Mouse (Mus musculus) cerebellum, adult 9-11 months (tissue): ENCODE measurements around the gene Mtx2.

Source experiments
- DNase-seq: peaks from one replicate; pipeline ENCODE4 v3.0.0; 2022

Mtx2 gene

DNA sequence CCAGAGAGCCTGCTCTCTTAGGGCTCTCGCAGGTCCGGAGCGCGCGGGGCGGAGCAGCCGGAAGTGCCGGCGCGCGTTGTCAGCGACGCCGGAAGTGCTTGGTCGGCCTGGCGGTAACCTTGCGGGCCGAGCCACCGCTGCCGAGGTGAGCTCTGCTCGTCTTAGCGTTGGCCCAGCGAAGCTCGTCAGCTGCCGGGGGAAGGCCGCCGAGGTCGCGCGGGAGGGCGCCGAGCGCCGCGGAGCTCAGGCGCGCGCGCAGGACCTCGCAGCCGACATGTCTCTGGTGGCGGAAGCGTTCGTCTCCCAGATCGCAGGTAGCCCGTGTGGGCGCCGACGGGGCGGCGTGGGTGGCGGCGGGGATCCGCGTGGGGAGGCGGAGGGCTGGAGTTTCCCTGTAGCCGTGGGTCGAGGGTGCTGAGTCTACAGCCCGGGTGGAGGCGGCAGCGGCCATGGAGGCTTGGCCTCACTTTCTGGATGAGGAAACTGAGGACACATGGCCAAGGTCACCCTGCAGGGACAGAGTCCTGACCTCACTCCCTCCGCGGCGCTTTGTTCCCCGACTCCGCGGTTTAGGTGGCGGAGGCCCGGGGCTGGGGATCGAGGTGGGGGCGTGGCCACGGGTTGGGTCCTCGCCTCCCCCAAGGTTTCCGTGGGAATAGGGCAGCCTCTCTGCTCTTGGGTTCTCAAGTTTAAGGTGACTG is at the start of gene Mtx2:
TSS of gene Mtx2 (plus strand) at position 74 of the 701 bp plus-strand sequence.
- peak; percentile 84 for DNase-seq

DNA sequence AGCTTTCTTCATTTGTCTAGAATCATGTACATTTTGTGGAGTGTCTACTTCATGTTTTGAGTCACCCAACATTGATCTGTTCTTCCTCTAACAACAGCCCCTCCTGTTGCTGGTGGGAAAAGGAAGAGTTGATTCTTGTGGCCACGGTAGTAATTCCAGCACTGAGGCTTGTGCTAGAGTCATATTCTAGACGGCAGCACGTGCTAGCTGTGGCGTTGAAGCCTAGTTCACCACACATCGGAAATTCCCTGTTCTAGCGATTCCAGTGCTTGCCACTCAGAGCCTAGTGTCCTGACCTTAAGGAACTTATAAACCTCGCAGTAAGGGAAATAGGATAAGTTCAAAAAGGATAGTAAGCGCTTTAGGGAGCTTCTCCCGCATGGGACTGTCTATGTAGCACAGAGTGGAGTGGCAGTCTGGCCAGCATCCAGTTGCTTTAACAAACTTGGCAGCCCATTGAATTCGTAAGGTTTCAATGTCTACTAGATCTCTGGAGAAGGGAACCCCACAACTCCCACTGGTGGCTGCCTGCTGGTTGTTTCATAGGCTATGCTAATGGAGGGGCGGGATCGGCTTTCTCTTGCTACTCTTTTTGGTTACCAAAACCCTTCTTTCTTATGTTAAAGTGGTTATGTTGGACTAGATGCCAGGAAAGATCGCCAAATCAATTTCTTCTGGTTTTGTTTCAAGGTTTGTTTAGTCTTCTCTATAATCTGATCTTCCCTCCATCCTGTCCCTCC is 47.9 kb upstream of the Mtx2 start:
- no peak for DNase-seq

DNA sequence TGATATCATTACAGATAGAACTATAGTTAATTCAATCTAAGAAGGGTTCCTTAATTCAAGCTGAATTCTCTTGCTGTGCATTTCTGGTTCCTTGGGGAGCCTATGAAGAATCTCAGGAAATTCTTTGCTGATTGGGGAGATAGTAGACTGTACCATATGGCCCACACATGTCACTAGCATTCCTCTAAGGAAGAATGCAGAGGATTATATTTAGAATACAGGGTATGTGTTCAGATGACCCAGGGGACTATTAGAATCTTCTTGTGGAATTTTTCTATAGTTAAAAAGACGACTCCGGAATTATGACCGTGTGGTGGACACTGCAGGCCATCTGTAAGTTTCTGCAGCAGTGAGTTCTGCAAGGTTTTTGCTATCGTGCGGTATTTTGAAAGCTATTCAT is 44.2 kb upstream of the Mtx2 start:
- no peak for DNase-seq

DNA sequence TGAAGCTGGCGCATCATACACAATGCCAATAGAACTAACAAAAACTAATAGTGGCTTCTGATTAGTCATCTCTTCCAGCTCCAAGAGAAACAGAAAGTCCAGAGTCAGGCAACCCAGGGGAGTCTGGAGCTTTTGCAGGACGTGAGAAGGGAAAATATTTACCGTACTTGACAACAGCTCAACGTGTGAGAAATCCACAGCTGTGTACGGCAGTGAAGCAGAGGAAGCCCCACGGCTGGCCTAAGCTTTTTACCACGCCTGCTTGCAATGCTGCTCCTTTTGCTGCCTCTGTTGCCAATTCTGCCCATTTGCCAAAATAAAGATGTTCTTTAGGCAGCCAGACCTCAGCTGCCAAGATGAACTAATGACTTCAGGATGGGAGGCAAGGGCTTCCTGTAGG is 30.1 kb upstream of the Mtx2 start:
- DNase-seq = no peak

DNA sequence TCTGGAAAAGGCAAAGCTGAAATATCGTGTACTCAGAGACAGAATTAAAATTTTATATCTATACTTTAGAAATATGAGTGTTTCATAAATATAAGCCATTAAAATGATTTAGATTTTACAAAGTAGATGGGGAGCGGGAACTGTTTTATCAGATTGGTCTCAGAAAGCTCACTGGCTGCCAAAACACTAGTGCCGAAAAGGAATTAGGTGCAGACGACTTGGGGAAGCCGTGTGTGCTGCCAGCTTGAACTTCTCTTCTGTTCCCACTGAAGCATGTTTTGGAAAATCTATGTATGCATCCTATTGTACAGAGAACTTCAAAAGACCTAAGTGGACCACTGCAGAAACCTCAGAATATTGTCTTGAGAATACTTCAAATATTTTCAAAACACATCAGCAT is 17.2 kb upstream of the Mtx2 start:
- DNase-seq = no peak

DNA sequence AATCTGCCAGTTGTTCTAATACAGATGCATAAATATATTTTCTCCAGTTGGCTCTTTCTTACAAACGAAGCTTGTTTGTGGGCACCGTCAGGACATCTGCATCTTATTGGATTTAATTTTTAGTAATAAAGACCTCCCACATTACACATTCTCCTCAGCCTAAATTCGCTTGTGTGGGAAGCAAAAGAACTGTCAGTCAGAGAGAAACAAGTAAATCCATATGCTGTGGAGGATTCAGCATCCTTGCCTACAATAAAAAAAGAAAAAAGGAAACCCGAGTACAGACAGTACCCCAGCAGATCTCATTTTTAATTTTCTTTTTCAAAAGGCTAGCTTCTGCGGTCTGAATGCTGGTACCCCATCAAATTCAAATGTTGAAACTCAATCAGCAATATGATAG is 2.9 kb upstream of the Mtx2 start:
- DNase-seq = no peak

DNA sequence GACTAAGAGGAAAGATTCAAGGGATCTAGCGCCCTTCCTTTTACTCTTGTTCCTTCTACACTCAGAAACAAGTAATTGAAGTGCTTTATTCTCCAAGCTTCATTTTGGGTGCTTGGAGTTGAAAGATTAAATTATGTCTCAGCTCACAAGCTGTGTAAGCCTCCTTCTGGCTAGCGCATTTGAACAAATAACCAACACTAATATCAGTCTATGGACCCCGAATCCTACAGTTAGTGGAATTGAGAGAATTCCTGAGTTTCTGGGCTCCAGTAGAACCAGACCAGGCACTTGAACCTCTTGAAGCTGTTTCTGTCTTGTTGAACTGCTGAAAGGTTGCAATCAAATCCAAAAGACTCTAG is 253 bp upstream of the Mtx2 start:
- DNase-seq = no peak

DNA sequence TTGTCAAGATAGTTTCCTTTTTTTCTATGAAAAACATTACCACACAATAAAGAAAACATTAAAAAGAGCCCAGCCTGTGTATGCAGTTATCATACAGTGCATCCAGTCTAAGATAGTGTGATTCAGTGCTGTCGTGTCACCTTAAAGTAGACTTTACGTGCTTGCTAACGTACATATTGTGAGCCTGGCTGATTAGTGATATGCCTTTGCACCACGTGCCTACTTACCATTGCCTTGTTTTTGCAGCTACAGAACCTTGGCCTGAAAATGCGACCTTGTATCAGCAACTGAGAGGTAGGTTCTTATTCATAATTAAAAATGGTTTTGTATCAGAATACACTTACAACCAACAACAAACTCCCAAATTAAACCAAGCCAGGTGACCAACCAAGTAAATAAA is 21.4 kb downstream of the Mtx2 start:
- no peak for DNase-seq

DNA sequence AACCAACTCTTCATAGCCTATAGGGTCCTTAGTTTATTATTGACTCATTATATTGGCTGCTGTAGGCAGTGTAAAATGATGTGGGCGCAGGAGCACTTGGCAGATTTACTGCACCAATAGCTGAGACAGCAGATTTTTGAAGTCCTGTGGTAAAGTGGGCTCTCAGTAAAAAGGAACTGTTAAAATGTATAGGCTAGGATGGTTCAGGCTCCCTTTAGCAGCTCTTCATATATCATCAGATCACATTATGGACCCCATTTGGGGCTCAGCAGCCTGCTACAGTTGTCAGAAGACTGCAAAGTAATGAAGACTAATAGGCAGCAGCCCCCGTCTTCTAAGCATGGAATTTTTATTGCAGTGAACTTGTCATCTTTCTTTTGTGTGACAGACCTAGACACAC is 21.9 kb downstream of the Mtx2 start:
- no peak for DNase-seq

DNA sequence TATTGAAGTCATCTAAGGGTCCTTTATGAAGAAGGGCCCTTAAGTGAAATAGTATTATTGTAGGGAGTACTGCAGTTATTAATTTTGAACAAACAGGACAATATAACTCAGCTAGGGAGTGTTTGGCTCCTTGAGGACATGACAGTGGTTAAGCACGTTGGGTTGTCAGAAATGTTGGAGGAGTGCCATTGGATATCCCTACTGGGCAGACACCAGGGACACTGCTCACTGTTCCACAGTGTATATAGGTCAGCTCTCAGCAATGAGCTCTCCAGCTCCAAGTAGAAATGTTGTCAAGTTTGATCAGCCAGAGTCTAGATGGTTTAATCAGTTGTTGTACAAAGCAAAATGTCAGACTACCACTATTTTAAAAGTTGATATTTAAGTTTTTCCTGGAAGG is 24.4 kb downstream of the Mtx2 start:
- DNase-seq = peak; percentile 70

DNA sequence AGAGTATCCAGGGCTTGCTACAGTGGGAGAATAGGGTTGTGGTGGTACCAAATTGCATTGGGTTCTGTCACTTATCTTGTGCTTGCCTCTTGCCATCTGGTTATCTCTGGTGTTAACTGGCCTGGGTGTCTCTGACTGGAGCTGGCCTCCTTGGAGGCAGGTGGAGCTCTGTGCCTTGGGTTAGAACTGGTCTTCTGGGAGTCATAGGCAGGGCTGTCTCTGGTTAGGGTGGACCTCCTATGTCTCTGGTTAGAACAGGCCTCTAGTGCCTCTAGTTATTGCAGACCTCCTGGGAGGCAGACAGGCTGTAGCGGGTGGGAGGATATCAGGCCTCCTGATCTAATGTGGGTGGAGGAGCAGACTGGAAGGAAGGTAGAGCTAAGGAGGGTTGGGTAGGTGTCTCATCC is 36.5 kb downstream of the Mtx2 start:
- no peak for DNase-seq

DNA sequence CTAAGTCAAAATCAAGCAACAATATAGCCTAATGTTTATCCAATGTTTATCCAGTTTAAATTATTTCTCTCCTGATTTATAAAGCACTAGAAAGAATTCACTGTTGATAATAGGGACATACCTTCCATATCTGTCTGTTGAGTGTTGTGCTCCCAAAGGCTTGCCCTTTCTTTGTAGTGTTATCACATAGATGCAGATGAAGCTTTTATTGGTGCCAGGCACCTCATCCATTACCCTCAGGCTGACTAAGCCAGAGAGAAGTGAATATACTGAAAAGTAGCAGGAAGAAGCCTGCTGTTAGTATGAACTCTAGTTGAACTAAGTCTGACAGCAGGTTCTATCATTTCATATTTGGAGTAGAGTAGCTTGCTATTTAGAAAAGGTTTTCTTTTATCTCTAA is 39.8 kb downstream of the Mtx2 start:
- DNase-seq = no peak

DNA sequence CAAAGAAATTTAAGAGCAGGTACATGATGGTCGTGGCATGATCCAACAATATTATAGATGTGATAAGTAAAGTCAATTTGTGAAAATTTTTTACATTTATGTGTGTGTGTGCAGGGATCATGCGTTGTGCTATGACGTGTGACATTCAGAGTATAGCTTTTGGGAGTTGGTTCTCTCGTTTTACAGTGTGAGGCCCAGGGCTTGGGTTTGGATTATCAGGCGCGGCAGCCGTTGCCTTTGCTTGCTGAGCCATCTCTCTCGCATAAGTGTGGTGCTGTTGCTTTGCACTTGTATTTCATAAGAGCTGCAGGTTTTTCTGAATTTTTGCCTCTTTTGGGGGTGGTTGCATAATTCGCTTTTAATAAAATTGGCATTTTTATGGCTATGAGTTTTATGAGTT is 48.4 kb downstream of the Mtx2 start:
- no peak for DNase-seq

DNA sequence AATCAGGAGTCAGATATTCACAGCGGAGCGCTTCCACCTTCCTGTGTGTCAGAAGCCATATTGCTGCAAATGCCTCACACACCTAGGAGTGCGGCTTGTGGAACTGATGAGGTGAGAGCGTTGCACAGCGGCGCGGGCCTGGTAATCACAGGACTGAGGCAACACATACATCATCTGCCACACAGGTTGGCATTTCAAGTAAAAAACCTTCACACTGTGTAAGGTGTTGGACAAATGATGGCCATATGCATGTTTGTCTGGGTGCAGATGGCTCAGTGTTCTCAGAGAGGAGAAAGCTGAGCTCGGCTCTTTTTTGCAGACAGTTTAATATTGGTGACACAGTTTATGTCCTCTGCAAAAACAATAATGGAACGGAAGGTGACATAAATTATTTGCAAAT is 58.8 kb downstream of the Mtx2 start:
- no peak for DNase-seq

DNA sequence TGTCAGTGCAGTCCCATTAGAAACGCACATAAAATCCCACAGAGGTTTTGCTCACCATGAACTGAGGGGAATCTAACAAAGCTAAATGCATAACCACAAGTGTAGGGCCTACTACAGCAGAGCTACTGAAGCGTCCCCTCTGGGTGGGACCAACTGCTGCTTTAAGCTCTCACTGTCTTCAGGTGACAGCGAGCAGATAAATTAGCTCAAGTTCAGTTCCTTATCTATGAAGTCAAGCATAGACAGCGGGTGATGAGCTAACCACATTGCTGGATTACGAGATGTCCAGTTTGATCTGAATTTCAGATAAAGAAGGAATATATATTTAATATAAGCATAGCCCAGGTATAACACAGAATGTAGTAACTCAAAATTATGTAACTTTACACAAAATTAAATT is 66.3 kb downstream of the Mtx2 start:
- DNase-seq = no peak

DNA sequence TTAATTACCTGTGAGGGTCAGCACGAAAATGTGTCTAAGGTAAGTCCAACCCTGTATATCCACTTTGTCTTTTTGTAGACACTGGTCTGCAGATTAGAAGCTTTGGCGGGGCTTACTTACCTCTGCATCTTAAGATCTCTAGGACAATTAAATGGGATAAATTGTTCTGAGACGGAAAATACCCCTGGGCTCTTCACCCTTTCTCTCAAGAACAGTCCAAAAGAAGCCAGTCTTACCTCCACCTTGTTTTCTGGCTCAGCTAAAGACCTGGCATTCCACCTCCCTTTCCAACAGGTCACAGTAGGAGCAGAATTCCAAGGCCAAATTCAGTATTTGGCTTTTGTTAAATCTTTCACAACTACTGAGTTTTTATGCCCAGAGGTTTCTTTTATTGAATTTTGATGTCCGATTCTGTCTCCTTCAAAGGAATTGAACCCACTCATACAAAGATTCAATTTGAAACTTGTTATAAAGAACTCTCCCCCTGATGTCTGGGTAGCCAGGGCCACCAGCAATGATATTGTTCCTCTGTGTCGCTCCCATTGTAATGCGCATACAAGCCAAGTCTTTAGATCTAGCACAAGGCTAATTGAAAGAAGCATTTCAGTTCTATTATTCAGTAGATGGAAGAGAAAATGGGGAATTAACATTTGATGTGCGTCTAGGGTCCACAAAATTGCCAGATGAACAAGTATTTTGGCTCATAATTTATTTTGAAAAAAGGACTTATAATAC is 67.4 kb downstream of the Mtx2 start:
- no peak for DNase-seq

DNA sequence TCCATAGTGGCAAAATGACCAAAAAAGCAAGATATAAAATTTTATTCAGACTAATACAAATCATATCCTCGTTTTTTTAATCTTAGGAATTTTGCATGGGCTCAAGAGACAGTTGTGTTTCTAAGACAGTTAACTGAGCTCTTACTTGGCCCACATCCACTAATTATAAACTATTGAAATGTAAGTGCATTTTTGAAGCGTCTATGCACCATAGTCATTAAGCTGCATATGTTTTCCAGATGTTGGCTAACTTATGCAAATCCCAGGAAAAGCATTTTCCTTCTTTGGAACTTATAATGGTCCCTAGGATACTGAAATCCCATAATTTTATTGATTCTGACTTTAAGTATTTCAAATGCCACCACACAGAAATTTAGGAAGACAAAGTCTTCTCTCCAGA is 68.5 kb downstream of the Mtx2 start:
- DNase-seq = no peak

DNA sequence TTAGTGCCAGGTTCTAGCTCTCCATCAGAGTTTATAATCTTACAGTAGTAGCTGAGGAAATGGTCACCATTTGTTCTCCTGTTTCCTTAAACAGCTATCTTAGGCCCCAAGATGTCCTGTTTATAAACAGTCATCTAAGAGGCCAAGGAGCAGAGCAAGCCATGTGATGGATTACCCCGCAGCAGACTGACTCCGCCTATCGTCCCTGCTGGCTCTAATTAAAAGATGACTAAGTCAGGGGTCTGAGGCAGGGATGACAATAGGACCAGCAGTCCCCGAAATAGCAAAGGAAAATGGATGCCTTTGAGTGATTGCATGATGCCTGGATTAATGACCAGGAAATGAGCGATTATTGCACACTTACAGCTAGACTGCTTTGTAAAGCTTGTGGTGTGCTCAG is 74.4 kb downstream of the Mtx2 start:
- no peak for DNase-seq

DNA sequence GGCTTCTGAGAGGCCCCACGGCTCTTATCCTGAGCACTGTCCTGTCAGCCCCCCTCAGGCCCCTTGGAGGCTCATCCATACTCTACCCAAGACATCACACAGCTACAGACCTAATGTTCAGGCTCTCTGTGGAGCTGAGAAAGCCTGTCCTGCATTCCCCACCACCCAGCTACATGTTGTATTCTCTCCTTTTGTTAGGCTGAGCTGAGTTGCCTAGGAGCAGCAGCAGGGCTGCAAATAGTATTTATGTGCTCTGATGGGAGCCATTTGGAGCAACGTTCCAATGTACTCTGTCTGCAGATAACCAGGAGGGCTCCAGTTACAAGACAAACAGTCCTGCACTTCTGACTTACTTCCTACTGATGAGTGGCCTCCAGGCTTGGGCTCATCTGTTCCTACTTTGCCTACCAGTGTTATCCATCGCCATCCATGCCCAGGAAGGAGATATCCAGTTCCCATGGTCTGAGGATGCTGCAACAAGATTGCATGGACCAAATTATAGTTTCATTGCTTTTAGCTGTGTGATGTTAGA is 76.2 kb downstream of the Mtx2 start:
- no peak for DNase-seq

DNA sequence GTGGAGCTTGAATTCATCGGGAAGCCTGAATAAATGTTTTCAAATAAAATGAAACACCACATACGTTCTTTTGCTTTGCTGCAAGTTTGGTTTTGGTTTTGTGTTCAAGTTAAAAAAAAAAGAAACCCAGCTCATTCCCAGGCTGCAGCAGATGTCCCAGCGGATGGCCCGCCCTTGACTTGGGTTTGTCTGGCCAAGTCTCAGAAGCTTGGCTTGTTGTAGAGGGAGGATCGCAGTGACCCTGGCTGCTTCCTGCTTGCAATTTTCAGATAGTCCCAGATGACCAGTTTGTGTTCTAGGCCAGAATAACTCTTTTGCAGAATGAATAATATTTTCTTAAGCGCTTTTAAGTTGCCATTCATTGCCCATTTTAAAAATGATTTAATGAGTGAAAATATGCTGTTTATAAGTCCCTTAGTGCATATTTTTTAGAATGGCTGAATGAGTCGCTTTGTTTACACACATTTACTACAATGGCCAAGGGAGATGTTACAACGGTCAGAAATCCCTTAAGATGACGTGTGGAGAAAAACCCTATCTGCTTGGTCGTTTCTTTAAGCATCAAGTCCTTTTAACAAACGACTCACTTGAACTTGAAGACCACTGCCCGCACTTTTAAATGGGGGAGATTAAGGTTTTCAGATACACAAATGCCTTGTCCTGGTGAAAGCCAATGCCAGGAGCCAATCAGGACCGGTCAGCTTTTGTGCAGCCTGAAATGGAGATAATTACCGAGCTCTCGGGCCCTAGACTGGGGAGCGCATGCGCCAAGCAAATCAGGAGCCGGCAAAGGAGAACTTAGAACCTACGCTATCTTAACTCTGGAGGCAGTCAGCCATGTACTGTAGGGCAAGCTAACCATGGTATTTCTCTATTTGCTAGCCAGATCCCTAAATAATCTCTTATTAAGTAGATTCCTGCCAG is 82.0 kb downstream of the Mtx2 start:
- no peak for DNase-seq

DNA sequence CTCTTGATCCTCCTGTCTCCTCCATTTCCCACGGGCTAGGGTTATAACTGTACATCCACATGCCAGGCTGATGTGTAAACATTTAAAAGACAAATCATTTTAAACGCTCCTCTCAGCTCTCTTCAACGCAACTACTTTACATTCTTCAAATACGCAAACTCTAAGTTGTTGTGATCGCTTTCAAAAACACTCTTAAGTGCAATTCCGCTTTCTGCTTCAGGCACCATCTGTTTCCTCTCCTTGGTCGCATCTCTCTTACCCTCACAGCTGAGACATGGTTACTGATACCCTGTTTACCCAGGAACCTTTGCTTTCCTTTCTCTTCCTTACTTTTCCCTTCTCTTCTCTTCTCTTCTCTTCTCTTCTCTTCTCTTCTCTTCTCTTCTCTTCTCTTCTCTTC is 86.4 kb downstream of the Mtx2 start:
- DNase-seq = no peak

DNA sequence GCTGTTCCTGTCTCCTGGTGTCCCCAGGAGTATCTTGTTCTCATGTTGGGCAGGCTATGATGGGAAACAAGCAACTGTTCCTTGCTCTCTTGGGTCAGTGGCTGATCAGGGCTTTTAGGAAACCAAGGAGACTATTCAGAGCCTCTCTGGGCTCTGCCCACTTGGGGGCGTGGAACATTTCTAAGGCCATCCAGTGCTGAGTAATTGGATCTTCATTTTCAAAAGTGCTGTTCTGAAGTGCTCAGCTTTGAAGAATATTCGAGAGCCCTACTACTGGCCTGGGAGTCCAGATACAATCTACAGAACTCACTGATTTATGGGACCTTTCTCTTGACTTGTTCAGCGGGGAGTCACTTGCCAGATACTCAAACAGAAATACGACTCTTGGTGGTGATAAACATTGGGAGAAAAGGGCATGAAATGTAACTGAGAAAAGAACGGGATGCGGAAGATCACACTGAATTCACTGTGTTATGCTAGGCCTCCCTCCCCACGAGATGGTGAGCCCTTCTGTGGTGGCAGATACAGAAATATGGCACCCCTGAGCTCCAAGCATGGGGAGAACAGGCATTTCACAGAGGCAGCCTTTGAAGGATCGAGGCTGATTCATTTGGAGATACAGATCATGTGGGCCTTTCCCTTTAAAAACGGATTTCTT is 92.4 kb downstream of the Mtx2 start:
- DNase-seq = no peak
